Mouse (Mus musculus) colon, adult 2 months (tissue): ENCODE data around the gene Fam19a1. TPM values are rescaled to one million over a fixed set of nuclear protein-coding genes. Genes with fewer than 3 reads are reported as not detected.

Experiments
- polyA plus RNA-seq: library from polyadenylated mRNA; depleted of rRNA; stranded (reverse); fragments of >200 nt; gene quantifications from 2 replicates; pipeline ENCODE4 v1.2.3, GENCODE M21; 2012; rRNA removed

Fam19a1 gene
- 0.10 and 0.20 TPM in 2 replicates for polyA plus RNA-seq

DNA sequence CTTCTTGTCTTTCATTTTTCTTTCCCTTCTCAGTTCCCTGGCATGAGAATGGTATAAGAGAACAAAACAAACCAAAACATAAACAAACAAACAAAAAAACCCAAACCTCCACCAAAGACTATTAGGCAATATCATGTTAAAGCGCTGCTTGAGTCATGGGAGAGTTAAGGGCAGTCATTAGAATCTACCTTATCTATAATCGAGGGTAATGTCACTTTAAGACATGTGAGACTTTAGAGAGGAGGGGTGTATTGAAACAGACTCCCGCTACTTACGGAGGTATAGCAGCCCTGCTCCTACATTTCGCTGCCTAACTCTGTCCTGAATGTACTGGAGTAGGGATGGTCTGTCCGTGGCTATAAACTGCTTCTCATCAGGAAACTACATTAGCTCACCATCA, at the start of gene Fam19a1:
Fam19a1 (plus strand) TSS at position 301 of the 400 bp plus-strand sequence.

DNA sequence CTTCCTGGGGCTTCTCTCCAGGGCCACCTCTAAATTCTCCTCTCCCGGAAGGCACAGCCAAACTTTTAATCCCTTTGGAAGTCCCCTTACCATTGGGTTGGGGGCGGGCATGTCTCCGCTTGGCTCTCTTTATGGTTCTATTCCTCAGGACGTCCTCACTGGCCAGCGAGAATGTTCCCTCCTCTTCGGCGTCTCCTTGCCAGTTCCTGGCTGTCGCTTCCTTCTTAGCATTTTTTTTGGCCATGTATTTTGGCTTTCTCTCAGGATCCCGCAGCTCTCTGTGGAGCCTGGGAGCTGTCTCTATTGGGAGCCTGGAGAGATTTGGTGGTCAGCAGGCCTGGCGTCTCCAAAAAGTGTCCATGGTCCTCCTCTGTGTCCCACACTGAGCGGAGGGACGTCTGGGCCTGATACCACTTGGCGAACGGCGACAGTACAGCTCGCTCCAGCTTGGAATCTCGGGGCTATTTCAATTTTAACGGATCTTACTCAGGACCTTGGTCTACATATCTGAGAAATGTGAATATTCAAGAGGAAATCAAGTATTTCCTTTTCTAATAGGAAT, 52.9 kb downstream of the Fam19a1 start, which contains the start of gene 1700123L14Rik:
1700123L14Rik (minus strand) TSS at position 426 of the 562 bp plus-strand sequence.

Other genes starting within 250 kb of the Fam19a1 start
- gene 1700123L14Rik, start 53.1 kb downstream of the Fam19a1 start, polyA plus RNA-seq: not detected in 2 replicates